Mouse (Mus musculus): Measurements from ENCODE around the gene Map6. TPM values are rescaled to one million over a fixed set of nuclear protein-coding genes. Genes with fewer than 3 reads are reported as not detected.
A peak's percentile ranks its signal among the peaks of the same experiment; 100 is the strongest.

Map6 gene
- polyA plus RNA-seq, 1 experiment, result 0.39 TPM

GRCm38 (mm10) chr7:99356244-99356930 is 89.1 kb downstream of the Map6 start:
- H3K36me3 ChIP-seq (ENCODE audit: control insufficient read depth, insufficient read depth, low read length), result no peaks in the 10 kb centered on the region
- no peak for DNase-seq (ENCODE audit: low read depth in 1 of 2, low spot score in 2 of 2)
- peaks cover 2% of the 10 kb centered on the region; the same call in 1 of the 2 replicates for H3K27me3 ChIP-seq (ENCODE audit: control insufficient read depth, insufficient read depth, low read length)
- H3K4me1 ChIP-seq (ENCODE audit: control insufficient read depth, insufficient read depth, insufficient read length), result no peaks in the 10 kb centered on the region
- no peak overlapping the region for H3K4me3 ChIP-seq (ENCODE audit: extremely low read depth, insufficient read depth, insufficient read length)
- TF ChIP-seq CTCF (IDR thresholded peaks at IDR 0.05; ENCODE audit: extremely low read depth, insufficient read depth, insufficient read length, insufficient replicate concordance) (no peak), POLR2A (IDR thresholded peaks at IDR 0.05; ENCODE audit: low read depth, low read length) (no peak)
- WGBS, result 72% methylated on average over 9 of the region's 9 CpGs
- H3K27ac ChIP-seq (ENCODE audit: insufficient read depth, low read length), result peak overlapping the region; percentile 49

GRCm38 (mm10) chr7:99357201-99357600 is 90.0 kb downstream of the Map6 start:
- Histone ChIP-seq H3K4me3 (ENCODE audit: extremely low read depth, insufficient read depth, insufficient read length) (no peak overlapping the region), H3K36me3 (ENCODE audit: control insufficient read depth, insufficient read depth, low read length) (no peaks in the 10 kb centered on the region), H3K27ac (ENCODE audit: insufficient read depth, low read length) (no peak overlapping the region), H3K27me3 (ENCODE audit: control insufficient read depth, insufficient read depth, low read length) (peaks cover 2% of the 10 kb centered on the region; the same call in 1 of the 2 replicates), H3K4me1 (ENCODE audit: control insufficient read depth, insufficient read depth, insufficient read length) (no peaks in the 10 kb centered on the region)
- TF ChIP-seq CTCF (IDR thresholded peaks at IDR 0.05; ENCODE audit: extremely low read depth, insufficient read depth, insufficient read length, insufficient replicate concordance) (no peak), POLR2A (IDR thresholded peaks at IDR 0.05; ENCODE audit: low read depth, low read length) (no peak)
- no peak for DNase-seq (ENCODE audit: low read depth in 1 of 2, low spot score in 2 of 2)
- 51% methylated on average over 7 of the region's 7 CpGs for WGBS

GRCm38 (mm10) chr7:99358371-99358770 is 91.1 kb downstream of the Map6 start:
- Histone ChIP-seq H3K4me3 (ENCODE audit: extremely low read depth, insufficient read depth, insufficient read length) (no peak overlapping the region), H3K4me1 (ENCODE audit: control insufficient read depth, insufficient read depth, insufficient read length) (no peaks in the 10 kb centered on the region), H3K27me3 (ENCODE audit: control insufficient read depth, insufficient read depth, low read length) (no peaks in the 10 kb centered on the region), H3K36me3 (ENCODE audit: control insufficient read depth, insufficient read depth, low read length) (no peaks in the 10 kb centered on the region), H3K27ac (ENCODE audit: insufficient read depth, low read length) (no peak overlapping the region)
- no peak for TF ChIP-seq POLR2A (IDR thresholded peaks at IDR 0.05; ENCODE audit: low read depth, low read length)
- no peak for TF ChIP-seq CTCF (IDR thresholded peaks at IDR 0.05; ENCODE audit: extremely low read depth, insufficient read depth, insufficient read length, insufficient replicate concordance)
- 86% methylated on average over 8 of the region's 8 CpGs for WGBS
- DNase-seq (ENCODE audit: low read depth in 1 of 2, low spot score in 2 of 2), result no peak

GRCm38 (mm10) chr7:99360021-99360802 is 93.0 kb downstream of the Map6 start:
- no peaks in the 10 kb centered on the region for H3K36me3 ChIP-seq (ENCODE audit: control insufficient read depth, insufficient read depth, low read length)
- peak in 1 of 2 experiments; percentile 10 for DNase-seq (ENCODE audit: low read depth in 1 of 2, low spot score in 2 of 2)

GRCm38 (mm10) chr7:99360803-99361414 is 93.7 kb downstream of the Map6 start:
- H3K27ac ChIP-seq (ENCODE audit: insufficient read depth, low read length), result peak overlapping the region; percentile 3; the same call in 1 of the 2 replicates
- H3K36me3 ChIP-seq (ENCODE audit: control insufficient read depth, insufficient read depth, low read length), result no peaks in the 10 kb centered on the region
- H3K27me3 ChIP-seq (ENCODE audit: control insufficient read depth, insufficient read depth, low read length), result no peaks in the 10 kb centered on the region
- H3K4me3 ChIP-seq (ENCODE audit: extremely low read depth, insufficient read depth, insufficient read length), result no peak overlapping the region
- TF ChIP-seq CTCF (IDR thresholded peaks at IDR 0.05; ENCODE audit: extremely low read depth, insufficient read depth, insufficient read length, insufficient replicate concordance), result no peak
- no peak for TF ChIP-seq POLR2A (IDR thresholded peaks at IDR 0.05; ENCODE audit: low read depth, low read length)
- no peak for DNase-seq (ENCODE audit: low read depth in 1 of 2, low spot score in 2 of 2)
- H3K4me1 ChIP-seq (ENCODE audit: control insufficient read depth, insufficient read depth, insufficient read length), result no peaks in the 10 kb centered on the region
- 53% methylated on average over 8 of the region's 8 CpGs for WGBS

More at GRCm38 (mm10) chr7:99360021-99360802, 93.0 kb downstream of the Map6 start:
- TF ChIP-seq CTCF (IDR thresholded peaks at IDR 0.05; ENCODE audit: extremely low read depth, insufficient read depth, insufficient read length, insufficient replicate concordance) (no peak), POLR2A (IDR thresholded peaks at IDR 0.05; ENCODE audit: low read depth, low read length) (no peak)
- Histone ChIP-seq H3K4me1 (ENCODE audit: control insufficient read depth, insufficient read depth, insufficient read length) (no peaks in the 10 kb centered on the region), H3K27me3 (ENCODE audit: control insufficient read depth, insufficient read depth, low read length) (no peaks in the 10 kb centered on the region), H3K27ac (ENCODE audit: insufficient read depth, low read length) (peak overlapping the region; percentile 3; the same call in 1 of the 2 replicates), H3K4me3 (ENCODE audit: extremely low read depth, insufficient read depth, insufficient read length) (no peak overlapping the region)
- 18% methylated on average over 10 of the region's 10 CpGs for WGBS

- Histone ChIP-seq H3K4me3 (ENCODE audit: extremely low read depth, insufficient read depth, insufficient read length) (no peak overlapping the region), H3K27me3 (ENCODE audit: control insufficient read depth, insufficient read depth, low read length) (no peaks in the 10 kb centered on the region), H3K27ac (ENCODE audit: insufficient read depth, low read length) (no peak overlapping the region), H3K36me3 (ENCODE audit: control insufficient read depth, insufficient read depth, low read length) (no peaks in the 10 kb centered on the region), H3K4me1 (ENCODE audit: control insufficient read depth, insufficient read depth, insufficient read length) (no peaks in the 10 kb centered on the region)
- WGBS, result 86% methylated on average over 2 of the region's 2 CpGs
- DNase-seq (ENCODE audit: low read depth in 1 of 2, low spot score in 2 of 2), result no peak
- TF ChIP-seq POLR2A (IDR thresholded peaks at IDR 0.05; ENCODE audit: low read depth, low read length) (no peak), CTCF (IDR thresholded peaks at IDR 0.05; ENCODE audit: extremely low read depth, insufficient read depth, insufficient read length, insufficient replicate concordance) (no peak)
Measured at GRCm38 (mm10) chr7:99362137-99362536, 94.9 kb downstream of the Map6 start.

All from spleen, adult 2 months (tissue).